Mouse (Mus musculus): ENCODE results near the gene C7.
"Not testable (repeated sequence)": the region's sequence is repeated elsewhere in the genome, so short reads cannot be mapped to it uniquely, and the experiment has no call there.

Gene C7

GRCm38 (mm10) chr15:5063635-5064034, at the start of gene C7:
Gene C7, minus strand, starts transcription at chr15:5063740.
- DNase-seq, result peak; percentile 34

- DNase-seq, result no peak
Observed at GRCm38 (mm10) chr15:5112651-5113050, 49.1 kb upstream of the C7 start.

GRCm38 (mm10) chr15:5108655-5109040, 45.1 kb upstream of the C7 start:
- DNase-seq, result no peak

- no peak for DNase-seq
Observed at GRCm38 (mm10) chr15:5107686-5108654, 44.4 kb upstream of the C7 start, which contains the start of gene Card6. Gene Card6, minus strand, starts transcription at chr15:5108539.

- no peak for DNase-seq
Observed at GRCm38 (mm10) chr15:5106293-5106692, 42.8 kb upstream of the C7 start.

GRCm38 (mm10) chr15:5105891-5106290, 42.4 kb upstream of the C7 start:
- no peak for DNase-seq

GRCm38 (mm10) chr15:5102312-5102711, 38.8 kb upstream of the C7 start:
- no peak for DNase-seq

- DNase-seq, result no peak
Observed at GRCm38 (mm10) chr15:5097376-5097775, 33.8 kb upstream of the C7 start.

GRCm38 (mm10) chr15:5095534-5096301, 32.2 kb upstream of the C7 start:
- no peak for DNase-seq

- no peak for DNase-seq
Observed at GRCm38 (mm10) chr15:5090131-5090530, 26.6 kb upstream of the C7 start.

- no peak for DNase-seq
Observed at GRCm38 (mm10) chr15:5088850-5089608, 25.5 kb upstream of the C7 start.

- no peak for DNase-seq
Observed at GRCm38 (mm10) chr15:5086162-5086561, 22.6 kb upstream of the C7 start.

- no peak for DNase-seq
Observed at GRCm38 (mm10) chr15:5081235-5081634, 17.7 kb upstream of the C7 start.

GRCm38 (mm10) chr15:5068801-5069518, 5.4 kb upstream of the C7 start:
- DNase-seq, result peak; percentile 30

GRCm38 (mm10) chr15:5045560-5046284, 17.8 kb downstream of the C7 start:
- no peak for DNase-seq

- DNase-seq, result no peak
Observed at GRCm38 (mm10) chr15:5029256-5029655, 34.3 kb downstream of the C7 start.

- DNase-seq, result not testable (repeated sequence)
Observed at GRCm38 (mm10) chr15:5023479-5024265, 39.9 kb downstream of the C7 start.

GRCm38 (mm10) chr15:5009644-5010107, 53.9 kb downstream of the C7 start:
- DNase-seq, result peak; percentile 6

GRCm38 (mm10) chr15:5003503-5004196, 59.9 kb downstream of the C7 start:
- no peak for DNase-seq

GRCm38 (mm10) chr15:5002903-5003302, 60.6 kb downstream of the C7 start:
- no peak for DNase-seq
